Mouse (Mus musculus): ENCODE results near the gene Spata6.

DNA sequence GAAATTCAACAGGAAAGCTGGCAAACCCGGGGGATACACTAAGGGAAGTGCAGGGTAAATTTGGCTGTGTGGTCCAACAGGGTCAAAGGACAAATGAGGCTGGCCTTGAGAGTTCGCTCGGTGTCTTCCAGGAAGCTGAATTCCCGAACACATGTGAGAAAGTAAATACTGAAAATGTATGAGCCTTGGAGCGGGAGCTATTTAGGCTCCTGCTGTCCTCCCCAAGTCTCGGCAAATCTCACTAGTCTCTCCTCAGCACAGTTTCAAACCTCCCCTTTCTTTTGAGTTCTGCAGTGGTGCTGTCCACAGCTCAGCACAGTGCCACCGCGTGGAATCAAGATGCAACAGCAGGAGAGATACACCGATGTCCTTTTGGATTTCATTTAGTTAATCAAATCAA, 32.8 kb upstream of the Spata6 start:
- TF ChIP-seq CTCF (IDR thresholded peaks at IDR 0.05; ENCODE audit: extremely low read depth, insufficient read depth, insufficient read length, insufficient replicate concordance): peak; percentile 78; the same call in 1 of the 2 replicates
- TF ChIP-seq POLR2A (IDR thresholded peaks at IDR 0.05; ENCODE audit: low read depth, low read length): no peak
